Mouse (Mus musculus) heart, embryonic 12.5 days (tissue): ENCODE data around the gene Abhd11. TPM values are rescaled to one million over a fixed set of nuclear protein-coding genes. Genes with fewer than 3 reads are reported as not detected.
A peak's percentile ranks its signal among the peaks of the same experiment; 100 is the strongest.

Experiments
- ATAC-seq: fragments of 200-750 bp; cut with Nextera tagmentation; 2 replicates; pipeline ENCODE4 v1.8.0; 2017; ENCODE audit warnings: moderate TSS enrichment, moderate library complexity; ENCODE audit not compliant: insufficient number of reproducible peaks, low FRiP score
- H3K27ac ChIP-seq: fragments of 300-500 bp; sonication (generic); 2 replicates; pipeline ENCODE4 v1.5.1; 2016; ENCODE audit warnings: mild to moderate bottlenecking, moderate library complexity; ENCODE audit not compliant: poor library complexity, severe bottlenecking
- H3K27me3 ChIP-seq: fragments of 300-500 bp; sonication (generic); replicated peaks from 2 replicates; pipeline ENCODE4 v1.6.1; 2016; ENCODE audit warnings: mild to moderate bottlenecking, moderate library complexity
- H3K36me3 ChIP-seq: fragments of 300-500 bp; sonication (generic); 2 replicates; pipeline ENCODE4 v1.6.1; 2016; ENCODE audit warnings: mild to moderate bottlenecking, moderate library complexity
- H3K4me1 ChIP-seq: fragments of 300-500 bp; sonication (generic); replicated peaks from 2 replicates; pipeline ENCODE4 v1.6.1; 2016; ENCODE audit warnings: mild to moderate bottlenecking
- H3K4me2 ChIP-seq: fragments of 300-500 bp; sonication (generic); 2 replicates; pipeline ENCODE4 v1.6.1; 2016; ENCODE audit warnings: mild to moderate bottlenecking, moderate library complexity
- H3K4me3 ChIP-seq: fragments of 300-500 bp; sonication (generic); 2 replicates; pipeline ENCODE4 v1.5.1; 2016; ENCODE audit warnings: mild to moderate bottlenecking
- H3K9ac ChIP-seq: fragments of 300-500 bp; sonication (generic); 2 replicates; pipeline ENCODE4 v1.6.1; 2016; ENCODE audit warnings: mild to moderate bottlenecking, moderate library complexity
- H3K9me3 ChIP-seq: fragments of 300-500 bp; sonication (generic); replicated peaks from 2 replicates; pipeline ENCODE4 v1.6.1; 2016; ENCODE audit warnings: mild to moderate bottlenecking, moderate library complexity
- WGBS: fragments of 180-500 bp; shearing (Covaris S2); methylation state at CpG from one replicate; pipeline ENCODE4 v1.1.7; 2016; 5-methylcytosine and 5-hydroxymethylcytosine counted together
- polyA plus RNA-seq: library from polyadenylated mRNA; unstranded; fragments of >200 nt; fragmentation: Nextera tagmentation; extraction: Ambion mirVana; gene quantifications from 2 replicates; pipeline ENCODE4 v1.2.1, GENCODE M21; 2016

Gene Abhd11
- polyA plus RNA-seq, 1 experiment from 2014 or later: 58.3 TPM

GRCm38 (mm10) chr5:134989166-134989565 is 19.8 kb upstream of the Abhd11 start:
- Histone ChIP-seq H3K36me3 (no peaks in the 10 kb centered on the region), H3K27me3 (peaks cover 64% of the 10 kb centered on the region), H3K27ac (no peak overlapping the region), H3K4me1 (peaks cover 26% of the 10 kb centered on the region), H3K9ac (no peak overlapping the region), H3K4me2 (no peak overlapping the region), H3K4me3 (no peak overlapping the region), H3K9me3 (no peaks in the 10 kb centered on the region)
- WGBS: 60% methylated on average over 11 of the region's 11 CpGs
- no peak for ATAC-seq

DNA sequence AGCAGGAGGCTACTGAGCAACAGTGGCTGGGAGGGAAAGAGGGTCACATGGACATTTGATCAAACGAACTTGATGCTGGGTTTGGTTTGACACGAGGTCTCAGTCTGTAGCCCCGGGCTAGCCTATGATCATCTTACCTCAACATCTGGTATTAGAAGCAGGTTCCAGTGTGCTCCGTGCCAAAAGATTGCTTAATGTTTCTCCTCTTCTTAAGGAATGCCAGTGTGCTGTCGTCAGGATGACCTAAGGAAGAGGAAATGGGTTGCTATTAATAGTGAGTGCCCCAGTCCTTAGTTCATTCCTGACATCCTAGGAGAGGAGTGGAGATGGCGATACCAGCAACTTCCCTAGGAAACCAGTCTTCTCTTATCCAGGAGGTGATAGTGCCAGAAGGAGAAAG is 19.2 kb upstream of the Abhd11 start:
- H3K27me3 ChIP-seq: peaks cover 58% of the 10 kb centered on the region
- 28% methylated on average over 6 of the region's 6 CpGs for WGBS
- no peak overlapping the region for H3K4me3 ChIP-seq
- H3K36me3 ChIP-seq: no peaks in the 10 kb centered on the region
- no peak overlapping the region for H3K27ac ChIP-seq
- H3K4me1 ChIP-seq: peaks cover 26% of the 10 kb centered on the region
- no peak overlapping the region for H3K9ac ChIP-seq
- H3K4me2 ChIP-seq: no peak overlapping the region
- no peaks in the 10 kb centered on the region for H3K9me3 ChIP-seq
- no peak for ATAC-seq

- 76% methylated on average over 5 of the region's 5 CpGs for whole genome bisulfite sequencing
- H3K27me3 ChIP-seq: peaks cover 30% of the 10 kb centered on the region
- no peaks in the 10 kb centered on the region for H3K9me3 ChIP-seq
- no peak overlapping the region for H3K9ac ChIP-seq
- no peak overlapping the region for H3K27ac ChIP-seq
- H3K4me2 ChIP-seq: no peak overlapping the region
- peaks cover 7% of the 10 kb centered on the region; the same call in 1 of the 2 replicates for H3K4me1 ChIP-seq
- no peak for ATAC-seq
- no peaks in the 10 kb centered on the region for H3K36me3 ChIP-seq
- H3K4me3 ChIP-seq: no peak overlapping the region
These were observed 16.4 kb upstream of the Abhd11 start for GRCm38 (mm10) chr5:134992566-134992965.

GRCm38 (mm10) chr5:134998359-134998758 is 10.6 kb upstream of the Abhd11 start:
- H3K9me3 ChIP-seq: no peaks in the 10 kb centered on the region
- no peak overlapping the region for H3K4me2 ChIP-seq
- no peaks in the 10 kb centered on the region for H3K36me3 ChIP-seq
- no peak overlapping the region for H3K9ac ChIP-seq
- 67% methylated on average over 6 of the region's 6 CpGs for WGBS
- no peak for ATAC-seq
- peaks cover 7% of the 10 kb centered on the region; the same call in 1 of the 2 replicates for H3K4me1 ChIP-seq
- no peak overlapping the region for H3K27ac ChIP-seq
- H3K27me3 ChIP-seq: peaks cover 7% of the 10 kb centered on the region
- H3K4me3 ChIP-seq: no peak overlapping the region

- no peaks in the 10 kb centered on the region for H3K36me3 ChIP-seq
- H3K27ac ChIP-seq: no peak overlapping the region
- H3K9ac ChIP-seq: no peak overlapping the region
- peaks cover 9% of the 10 kb centered on the region for H3K27me3 ChIP-seq
- no peak for ATAC-seq
- no peak overlapping the region for H3K4me2 ChIP-seq
- H3K9me3 ChIP-seq: no peaks in the 10 kb centered on the region
- H3K4me1 ChIP-seq: peaks cover 7% of the 10 kb centered on the region; the same call in 1 of the 2 replicates
- H3K4me3 ChIP-seq: no peak overlapping the region
- WGBS: 88% methylated on average over 4 of the region's 4 CpGs
These were observed 9.2 kb upstream of the Abhd11 start for GRCm38 (mm10) chr5:134999797-135000196.

DNA sequence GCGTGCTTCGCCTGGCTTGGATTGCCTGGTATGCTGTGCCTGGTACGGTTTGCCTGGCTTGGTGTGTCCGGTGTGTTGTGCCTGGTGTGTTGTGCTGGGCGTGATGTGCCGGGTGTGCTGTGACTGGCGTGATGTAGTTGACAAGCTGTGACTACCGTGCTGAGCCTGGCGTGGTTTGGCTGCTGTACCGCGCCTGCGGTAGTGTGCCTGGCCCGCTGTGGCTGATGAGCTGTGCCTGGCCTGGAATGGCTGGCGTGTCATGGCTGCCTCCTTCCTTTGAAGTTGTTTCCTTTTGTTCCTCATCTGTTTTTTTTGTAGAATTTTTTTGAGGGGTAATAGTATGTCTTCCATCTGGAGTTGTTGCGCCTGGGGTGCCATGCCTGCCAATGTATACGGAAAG is 8.2 kb upstream of the Abhd11 start:
- WGBS: 62% methylated on average over 16 of the region's 16 CpGs
- ATAC-seq: no peak
- Histone ChIP-seq H3K36me3 (no peaks in the 10 kb centered on the region), H3K9me3 (no peaks in the 10 kb centered on the region), H3K4me1 (peaks cover 7% of the 10 kb centered on the region; the same call in 1 of the 2 replicates), H3K4me2 (peak overlapping the region; percentile 57; the same call in 1 of the 2 replicates), H3K4me3 (no peak overlapping the region), H3K9ac (no peak overlapping the region), H3K27me3 (peaks cover 16% of the 10 kb centered on the region), H3K27ac (no peak overlapping the region)

GRCm38 (mm10) chr5:135001309-135001708 is 7.6 kb upstream of the Abhd11 start:
- Histone ChIP-seq H3K27ac (no peak overlapping the region), H3K4me1 (peaks cover 7% of the 10 kb centered on the region; the same call in 1 of the 2 replicates), H3K9me3 (no peaks in the 10 kb centered on the region), H3K4me2 (peak overlapping the region; percentile 57), H3K27me3 (peaks cover 16% of the 10 kb centered on the region), H3K4me3 (no peak overlapping the region), H3K36me3 (no peaks in the 10 kb centered on the region), H3K9ac (no peak overlapping the region; the same call in 1 of the 2 replicates)
- 0 out of 2 replicates have a peak, but pooled peaks have one; percentile 41 for ATAC-seq
- 4% methylated on average over 14 of the region's 14 CpGs for WGBS

DNA sequence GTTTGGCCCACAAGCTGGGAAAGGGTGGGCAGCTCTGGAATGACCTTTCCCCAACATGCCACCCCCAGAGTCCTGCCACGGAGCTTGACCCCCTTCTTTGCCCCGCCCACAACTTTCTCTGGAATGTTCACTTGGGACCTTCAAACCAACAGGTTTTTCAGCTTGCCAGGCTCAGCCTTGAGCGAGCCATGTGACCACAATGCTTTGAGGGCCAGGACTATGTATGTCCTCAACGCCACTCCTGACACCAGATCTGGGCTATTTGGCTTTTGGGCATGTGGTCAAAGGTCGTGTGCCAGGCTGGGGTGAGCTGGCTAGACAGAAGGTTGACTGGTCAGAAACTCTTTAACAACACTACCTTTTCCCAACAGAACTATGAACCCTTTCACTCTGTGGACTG is 6.8 kb upstream of the Abhd11 start:
- no peak overlapping the region for H3K4me2 ChIP-seq
- H3K36me3 ChIP-seq: no peaks in the 10 kb centered on the region
- no peak overlapping the region for H3K4me3 ChIP-seq
- H3K27me3 ChIP-seq: peaks cover 16% of the 10 kb centered on the region
- H3K9me3 ChIP-seq: no peaks in the 10 kb centered on the region
- H3K9ac ChIP-seq: no peak overlapping the region
- ATAC-seq: no peak
- H3K27ac ChIP-seq: no peak overlapping the region
- H3K4me1 ChIP-seq: peaks cover 7% of the 10 kb centered on the region; the same call in 1 of the 2 replicates
- WGBS: 62% methylated on average over 5 of the region's 5 CpGs

DNA sequence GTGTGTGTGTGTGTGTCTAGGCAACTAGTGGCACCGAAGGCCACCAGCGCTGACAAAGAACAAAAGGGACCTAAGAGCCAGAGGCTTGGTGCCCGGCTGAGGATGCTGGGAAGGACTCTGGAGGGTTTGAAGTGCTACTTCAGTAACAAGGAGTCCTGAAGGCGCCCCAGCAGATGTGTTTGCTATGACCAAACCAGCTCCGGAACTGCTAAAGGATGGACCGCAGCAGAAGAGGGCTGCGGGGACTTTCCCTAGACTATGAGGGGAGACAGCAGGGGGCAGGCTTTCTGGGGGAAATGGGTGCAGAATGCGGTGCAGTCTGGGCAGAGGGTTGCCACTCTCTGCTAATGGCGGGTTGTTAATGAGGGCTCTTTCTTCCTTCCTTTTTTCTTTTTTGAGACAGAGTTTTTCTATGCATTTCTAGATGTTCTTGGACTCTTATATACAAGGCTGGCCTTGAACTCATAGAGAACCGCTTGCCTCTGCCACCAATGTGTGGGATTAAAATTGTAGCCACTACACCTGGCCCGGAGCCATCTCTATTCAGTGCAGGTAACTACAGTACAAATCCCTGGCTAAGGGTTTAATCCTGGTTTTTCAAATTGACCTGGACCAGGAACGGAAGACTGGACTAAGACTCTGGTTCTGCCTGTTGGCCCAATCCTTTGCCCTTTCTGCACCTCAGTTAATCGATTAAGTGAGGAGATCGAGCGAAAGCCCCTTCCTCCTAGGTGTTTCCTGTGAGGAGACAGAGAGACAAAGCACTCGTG is 965 bp upstream of the Abhd11 start:
- 0 out of 2 replicates have a peak, but pooled peaks cover 8% of the 10 kb centered on the region for H3K27me3 ChIP-seq
- peak overlapping the region; percentile 77 for H3K4me2 ChIP-seq
- ATAC-seq: no peak
- WGBS: 34% methylated on average over 16 of the region's 16 CpGs
- H3K9me3 ChIP-seq: no peaks in the 10 kb centered on the region
- peak overlapping the region; percentile 92 for H3K27ac ChIP-seq
- peaks cover 4% of the 10 kb centered on the region; the same call in 1 of the 2 replicates for H3K36me3 ChIP-seq
- H3K4me1 ChIP-seq: peaks cover 37% of the 10 kb centered on the region
- H3K4me3 ChIP-seq: peak overlapping the region; percentile 64
- H3K9ac ChIP-seq: peak overlapping the region; percentile 75

GRCm38 (mm10) chr5:135009590-135010319 is 803 bp downstream of the Abhd11 start:
- Histone ChIP-seq H3K36me3 (peaks cover 4% of the 10 kb centered on the region; the same call in 1 of the 2 replicates), H3K4me3 (peak overlapping the region; percentile 64), H3K9me3 (no peaks in the 10 kb centered on the region), H3K27ac (peak overlapping the region; percentile 99), H3K27me3 (0 out of 2 replicates have a peak, but pooled peaks cover 8% of the 10 kb centered on the region), H3K9ac (peak overlapping the region; percentile 75), H3K4me2 (peak overlapping the region; percentile 77), H3K4me1 (peaks cover 39% of the 10 kb centered on the region)
- peak; percentile 81 for ATAC-seq
- WGBS: under 1% methylated on average over 37 of the region's 37 CpGs

DNA sequence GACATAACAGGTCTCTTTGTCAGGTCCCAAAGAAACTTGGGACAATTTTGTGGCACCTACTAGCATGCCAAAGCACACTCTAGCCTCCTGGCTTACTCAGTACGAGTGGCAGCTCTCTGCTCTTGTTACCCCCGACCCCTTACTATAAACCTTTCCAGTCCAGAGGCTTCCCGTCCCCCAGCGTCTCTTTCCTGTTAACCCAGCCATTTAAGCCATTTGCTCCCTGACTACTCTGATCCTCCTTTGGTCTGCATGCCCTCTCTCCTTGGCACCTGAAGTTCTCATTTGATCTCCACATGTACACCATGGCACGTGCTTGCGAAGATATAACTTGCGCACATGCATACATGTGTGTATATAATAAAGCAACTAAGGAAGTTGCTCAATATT is 1.4 kb downstream of the Abhd11 start:
- Histone ChIP-seq H3K9me3 (no peaks in the 10 kb centered on the region), H3K4me2 (peak overlapping the region; percentile 77)
- no peak for ATAC-seq

More for the DNA sequence above, 1.4 kb downstream of the Abhd11 start:
- peak overlapping the region; percentile 99; the same call in 1 of the 2 replicates for H3K27ac ChIP-seq
- H3K36me3 ChIP-seq: peaks cover 4% of the 10 kb centered on the region; the same call in 1 of the 2 replicates
- H3K4me1 ChIP-seq: peaks cover 41% of the 10 kb centered on the region
- peak overlapping the region; percentile 75 for H3K9ac ChIP-seq
- H3K27me3 ChIP-seq: 0 out of 2 replicates have a peak, but pooled peaks cover 2% of the 10 kb centered on the region
- WGBS: 59% methylated on average over 7 of the region's 7 CpGs
- peak overlapping the region; percentile 64 for H3K4me3 ChIP-seq
